In the genomic region with DNA sequence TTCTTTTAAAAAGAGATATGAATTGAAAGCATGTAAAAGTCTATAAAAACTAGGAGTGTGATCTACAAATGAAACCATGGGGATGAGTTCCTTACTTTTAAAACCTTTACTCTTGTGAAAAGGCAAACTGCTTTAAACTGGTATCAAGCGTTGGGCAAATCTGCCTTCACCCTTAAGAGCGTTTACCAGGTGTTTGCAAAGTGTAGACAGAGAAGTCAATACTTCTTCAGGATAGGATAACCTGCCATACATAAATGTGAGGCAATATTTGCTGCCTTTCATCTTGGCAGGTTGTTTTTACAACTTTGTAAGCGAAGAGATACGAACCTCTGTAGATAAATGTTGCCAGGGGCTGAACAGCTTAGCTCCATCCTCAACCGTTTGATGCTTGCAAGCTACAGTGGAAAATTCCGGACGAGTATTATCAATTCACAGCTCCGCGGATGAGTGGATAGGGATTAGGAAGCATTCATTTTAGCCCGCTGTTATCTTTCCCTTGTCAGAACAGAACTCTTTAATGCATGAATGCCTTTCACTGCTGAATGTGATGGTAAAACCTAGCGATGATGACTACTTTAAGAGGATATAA, we compare ENCODE assay signal across 22 mouse cellular contexts.
DNase-seq lines count a peak whose midpoint lies in the region; ATAC-seq lines count a peak whose summit lies in the region.
"Had no signal": no experiment of that assay in that cellular context is flagged by ENCODE, and none has a peak within 500 bp of the region (broad histone marks: within the 10 kb centered on the region; RNA-seq: fewer than 3 reads in every experiment).

No protein-coding gene starts in this region.

- H3K27ac ChIP-seq in heart, embryonic 11.5 days (ENCODE audit: low read depth, low read length) = no peak overlapping the region
- no peak overlapping the region for H3K27ac ChIP-seq in heart, embryonic 15.5 days
- no peak overlapping the region for H3K27ac ChIP-seq in heart, embryonic 10.5 days
- H3K27ac ChIP-seq in midbrain, embryonic 14.5 days (replicated peaks; ENCODE audit: low read depth, low read length) = no peak overlapping the region
- no peak overlapping the region for H3K27ac ChIP-seq in midbrain, embryonic 16.5 days (ENCODE audit: low read length)
- H3K27ac ChIP-seq: embryonic facial prominence, embryonic 12.5 days; forebrain, embryonic 15.5 days; heart, adult 2 months; hindbrain, embryonic 13.5 days; hindbrain, postnatal 0 days had no signal

- no peak overlapping the region for H3K4me3 ChIP-seq in heart, embryonic 11.5 days (ENCODE audit: low read depth, low read length)
- no peak overlapping the region for H3K4me3 ChIP-seq in heart, embryonic 15.5 days
- H3K4me3 ChIP-seq in heart, embryonic 10.5 days = no peak overlapping the region
- no peak overlapping the region for H3K4me3 ChIP-seq in midbrain, embryonic 14.5 days (replicated peaks; ENCODE audit: low read depth, low read length)
- H3K4me3 ChIP-seq in midbrain, embryonic 16.5 days (ENCODE audit: low read depth, low read length) = no peak overlapping the region
- H3K4me3 ChIP-seq: embryonic facial prominence, embryonic 12.5 days; forebrain, embryonic 15.5 days; heart, adult 2 months; hindbrain, embryonic 13.5 days had no signal

- WGBS in heart, embryonic 11.5 days (ENCODE audit: insufficient replicate concordance) = 34% methylated on average over 11 of the region's 11 CpGs
- 31% methylated on average over 11 of the region's 11 CpGs for WGBS in heart, embryonic 15.5 days
- 35% methylated on average over 11 of the region's 11 CpGs for WGBS in heart, embryonic 10.5 days
- WGBS in midbrain, embryonic 14.5 days = 60% methylated on average over 11 of the region's 11 CpGs
- whole genome bisulfite sequencing in midbrain, embryonic 16.5 days = 66% methylated on average over 11 of the region's 11 CpGs

- intact Hi-C loops in heart, postnatal 25 days (cut with DNase I) = no loop called here

- DNase-seq in heart, postnatal 25 days (ENCODE audit: low spot score) = no peak
- no peak for DNase-seq in heart, embryonic 10.5 days (ENCODE audit: low spot score)
- DNase-seq in midbrain, embryonic 14.5 days = peak; percentile 42
- no peak for DNase-seq in spleen, adult 12 weeks (ENCODE audit: low spot score)
- DNase-seq: adrenal gland, adult 8-10 months; adrenal gland, postnatal 36 days; B cell, adult 2 months; cerebellum, adult 11-12 months; cerebellum, adult 9-10 months; cerebellum, postnatal 25 days; gastrocnemius, postnatal 36 days; heart, adult 2 months; kidney, adult 11 months had no signal

- no peaks in the 10 kb centered on the region for H3K9me3 ChIP-seq in heart, embryonic 11.5 days (replicated peaks; ENCODE audit: control insufficient read depth, low read length)
- no peaks in the 10 kb centered on the region for H3K9me3 ChIP-seq in heart, embryonic 15.5 days (replicated peaks)
- H3K9me3 ChIP-seq in heart, embryonic 10.5 days = no peaks in the 10 kb centered on the region
- no peaks in the 10 kb centered on the region for H3K9me3 ChIP-seq in midbrain, embryonic 14.5 days (ENCODE audit: control insufficient read depth, low read length)
- H3K9me3 ChIP-seq in midbrain, embryonic 16.5 days (replicated peaks; ENCODE audit: control insufficient read depth, low read length, poor library complexity, severe bottlenecking) = no peaks in the 10 kb centered on the region
- H3K9me3 ChIP-seq: embryonic facial prominence, embryonic 12.5 days; forebrain, embryonic 15.5 days; G1E; hindbrain, embryonic 13.5 days had no signal

- no peak overlapping the region for H3K9ac ChIP-seq in heart, embryonic 11.5 days (ENCODE audit: low read depth, low read length)
- H3K9ac ChIP-seq in heart, embryonic 15.5 days = no peak overlapping the region
- no peak overlapping the region for H3K9ac ChIP-seq in midbrain, embryonic 14.5 days (replicated peaks; ENCODE audit: low read length)
- no peak overlapping the region for H3K9ac ChIP-seq in midbrain, embryonic 16.5 days (ENCODE audit: low read depth, low read length)
- H3K9ac ChIP-seq: embryonic facial prominence, embryonic 12.5 days; forebrain, embryonic 15.5 days; hindbrain, embryonic 13.5 days had no signal

- peak; percentile 68 for ATAC-seq in heart, embryonic 11.5 days (replicated peaks; ENCODE audit: insufficient number of reproducible peaks, low FRiP score, low TSS enrichment)
- peak; percentile 72 for ATAC-seq in heart, embryonic 15.5 days (replicated peaks; ENCODE audit: insufficient number of reproducible peaks, insufficient read depth, low FRiP score, low read depth)
- no peak for ATAC-seq in midbrain, embryonic 14.5 days (ENCODE audit: low FRiP score, low TSS enrichment)
- no peak; the same call in 1 of the 2 replicates for ATAC-seq in midbrain, embryonic 16.5 days
- ATAC-seq: CD4-positive, CD25-positive, alpha-beta regulatory T cell, adult 4 months; forebrain, embryonic 15.5 days; hindbrain, postnatal 0 days had no signal

- H3K27me3 ChIP-seq in heart, embryonic 11.5 days (ENCODE audit: control insufficient read depth, insufficient read depth, low read length) = no peaks in the 10 kb centered on the region
- no peaks in the 10 kb centered on the region for H3K27me3 ChIP-seq in heart, embryonic 15.5 days
- H3K27me3 ChIP-seq in heart, embryonic 10.5 days (ENCODE audit: insufficient read depth, poor library complexity, severe bottlenecking) = no peaks in the 10 kb centered on the region
- H3K27me3 ChIP-seq in midbrain, embryonic 14.5 days (ENCODE audit: control insufficient read depth, insufficient read depth, low read length) = no peaks in the 10 kb centered on the region
- H3K27me3 ChIP-seq in midbrain, embryonic 16.5 days (ENCODE audit: control insufficient read depth, insufficient read depth, low read depth, low read length) = no peaks in the 10 kb centered on the region
- H3K27me3 ChIP-seq: embryonic facial prominence, embryonic 12.5 days; forebrain, embryonic 15.5 days; hindbrain, embryonic 13.5 days had no signal

- H3K4me1 ChIP-seq in heart, embryonic 11.5 days (ENCODE audit: control insufficient read depth, insufficient read depth, low read length) = no peaks in the 10 kb centered on the region
- peaks cover 5% of the 10 kb centered on the region; the same call in 1 of the 2 replicates for H3K4me1 ChIP-seq in heart, embryonic 15.5 days (replicated peaks)
- no peaks in the 10 kb centered on the region for H3K4me1 ChIP-seq in heart, embryonic 10.5 days
- no peaks in the 10 kb centered on the region for H3K4me1 ChIP-seq in midbrain, embryonic 14.5 days (ENCODE audit: control insufficient read depth, insufficient read depth, low read length)
- no peaks in the 10 kb centered on the region for H3K4me1 ChIP-seq in midbrain, embryonic 16.5 days (ENCODE audit: control insufficient read depth, insufficient read depth, low read length)
- H3K4me1 ChIP-seq: embryonic facial prominence, embryonic 12.5 days; forebrain, embryonic 15.5 days; hindbrain, embryonic 13.5 days had no signal

- H3K4me2 ChIP-seq in heart, embryonic 11.5 days = no peak overlapping the region
- no peak overlapping the region for H3K4me2 ChIP-seq in heart, embryonic 15.5 days
- H3K4me2 ChIP-seq in midbrain, embryonic 14.5 days (ENCODE audit: low read length) = no peak overlapping the region
- no peak overlapping the region for H3K4me2 ChIP-seq in midbrain, embryonic 16.5 days (ENCODE audit: low read length)
- H3K4me2 ChIP-seq: embryonic facial prominence, embryonic 12.5 days; forebrain, embryonic 15.5 days; hindbrain, embryonic 13.5 days had no signal

- no peaks in the 10 kb centered on the region for H3K36me3 ChIP-seq in heart, embryonic 11.5 days (ENCODE audit: control insufficient read depth, insufficient read depth, low read length)
- H3K36me3 ChIP-seq in heart, embryonic 15.5 days = no peaks in the 10 kb centered on the region
- no peaks in the 10 kb centered on the region for H3K36me3 ChIP-seq in heart, embryonic 10.5 days
- H3K36me3 ChIP-seq in midbrain, embryonic 14.5 days (ENCODE audit: control insufficient read depth, insufficient read depth, low read length) = no peaks in the 10 kb centered on the region
- no peaks in the 10 kb centered on the region for H3K36me3 ChIP-seq in midbrain, embryonic 16.5 days (ENCODE audit: control insufficient read depth, insufficient read depth, low read length)
- H3K36me3 ChIP-seq: embryonic facial prominence, embryonic 12.5 days; forebrain, embryonic 15.5 days; G1E; hindbrain, embryonic 13.5 days had no signal

Comparison
In these comparisons a context has a peak if more than half of its experiments do, and no peak if none do; other contexts are left out.
1. ATAC-seq: peak in heart, embryonic 11.5 days (single experiment) and heart, embryonic 15.5 days (single experiment); none in midbrain, embryonic 14.5 days (single experiment) and midbrain, embryonic 16.5 days (single experiment).